In the genomic region with DNA sequence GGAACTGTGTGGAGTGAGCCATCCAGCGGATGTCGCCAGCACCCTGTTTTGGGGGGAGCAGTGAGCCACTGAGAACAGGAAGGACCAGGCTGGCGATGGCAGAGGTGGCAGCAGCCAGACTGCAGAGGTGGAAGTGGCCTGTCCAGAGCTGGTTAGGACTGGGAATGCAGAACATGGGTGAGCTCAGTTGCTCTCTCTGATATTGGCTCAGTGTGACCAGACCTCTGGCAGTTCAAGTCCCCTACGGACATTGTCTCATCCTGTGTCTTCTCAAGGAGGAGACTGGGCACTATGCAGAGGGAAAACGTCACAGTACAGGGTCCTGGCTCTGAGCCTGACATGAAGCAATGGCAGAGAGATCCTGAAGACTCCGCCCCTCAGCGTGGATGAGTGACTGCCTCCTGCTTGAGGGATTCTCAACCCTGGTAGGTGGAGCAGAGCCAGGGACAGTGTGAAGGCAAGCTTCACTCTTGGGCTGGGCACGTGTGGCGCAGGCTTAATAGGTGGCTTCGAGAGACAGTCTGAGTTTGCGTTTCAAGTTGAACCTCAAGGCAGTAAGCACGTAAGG, we compare ENCODE assay signal across 12 mouse cellular contexts. TPM values are rescaled to one million over a fixed set of nuclear protein-coding genes. Genes with fewer than 3 reads are reported as not detected.
DNase-seq lines count a peak whose midpoint lies in the region; ATAC-seq lines count a peak whose summit lies in the region.
"Had no signal": no experiment of that assay in that cellular context is flagged by ENCODE, and none has a peak within 500 bp of the region (broad histone marks: within the 10 kb centered on the region; RNA-seq: fewer than 3 reads in every experiment).

No protein-coding gene starts in this region.

- ATAC-seq in common myeloid progenitor, adult 5-6 weeks (replicated peaks; ENCODE audit: low read depth, poor library complexity, severe bottlenecking), result peak; percentile 25; the same call in 1 of the 2 replicates
- ATAC-seq: CD4-positive, CD25-positive, alpha-beta regulatory T cell, adult 4 months; forebrain, embryonic 16.5 days; Patski had no signal

- peak; percentile 51 to 69 for DNase-seq in cerebellum, postnatal 14 days
- DNase-seq in cerebellum, adult 11-12 months, result no peak
- DNase-seq in kidney, adult 9 months, result peak; percentile 17
- DNase-seq in kidney, postnatal 4 days, result no peak
- peak; percentile 50 for DNase-seq in lung, postnatal 25 days (ENCODE audit: low spot score)
- no peak for DNase-seq in yolk sac, embryonic 10.5 days (ENCODE audit: low spot score)
- no peak for DNase-seq in retina, embryonic 14.5 days (ENCODE audit: low spot score)
- DNase-seq: thymus, postnatal 25 days had no signal

RNA-seq across cellular contexts. Expression of a gene that starts 11.5 kb away (rescaled TPM):
- 11.7 and 13.4 TPM in 2 replicates for total RNA-seq in common myeloid progenitor, adult 5-6 weeks (2017)

Comparison
In these comparisons a context has a peak if more than half of its experiments do, and no peak if none do; other contexts are left out.
1. DNase-seq: peak in cerebellum, postnatal 14 days (2 of 2), kidney, adult 9 months (single experiment) and lung, postnatal 25 days (single experiment); none in cerebellum, adult 11-12 months (single experiment), kidney, postnatal 4 days (0 of 2), yolk sac, embryonic 10.5 days (single experiment) and retina, embryonic 14.5 days (single experiment).